Mouse (Mus musculus) cerebellum, postnatal 14 days (tissue): ENCODE measurements around the gene Tex29.
A peak's percentile ranks its signal among the peaks of the same experiment; 100 is the strongest.

Experiments used
- DNase-seq, 2 experiments: peaks; one replicate each; pipeline ENCODE4 v3.0.0; 2021; ENCODE audit warnings: mixed read lengths in 2 of 2

The Tex29 gene

GRCm38 (mm10) chr8:11840174-11840573 lies at the start of gene Tex29:
Tex29 (plus strand) TSS chr8:11840474.
- DNase-seq: no peak

GRCm38 (mm10) chr8:11794956-11795355 lies 45.3 kb upstream of the Tex29 start:
- DNase-seq: peak; percentile 75 to 76

- DNase-seq: no peak
These were observed 43.1 kb upstream of the Tex29 start for GRCm38 (mm10) chr8:11797128-11797527.

GRCm38 (mm10) chr8:11797729-11798479 lies 42.4 kb upstream of the Tex29 start:
- DNase-seq: peak; percentile 57 to 63

- DNase-seq: no peak
These were observed 41.8 kb upstream of the Tex29 start for GRCm38 (mm10) chr8:11798480-11798867.

GRCm38 (mm10) chr8:11799098-11799497 lies 41.2 kb upstream of the Tex29 start:
- no peak for DNase-seq

GRCm38 (mm10) chr8:11800481-11800880 lies 39.8 kb upstream of the Tex29 start:
- no peak for DNase-seq

GRCm38 (mm10) chr8:11801571-11801970 lies 38.7 kb upstream of the Tex29 start:
- no peak for DNase-seq

- DNase-seq: no peak
These were observed 35.4 kb upstream of the Tex29 start for GRCm38 (mm10) chr8:11804914-11805313.

GRCm38 (mm10) chr8:11806252-11806651 lies 34.0 kb upstream of the Tex29 start:
- DNase-seq: peak in 1 of 2 experiments; percentile 45

GRCm38 (mm10) chr8:11807361-11807760 lies 32.9 kb upstream of the Tex29 start:
- no peak for DNase-seq

- DNase-seq: no peak
These were observed 32.2 kb upstream of the Tex29 start for GRCm38 (mm10) chr8:11808047-11808446.

GRCm38 (mm10) chr8:11810426-11810825 lies 29.8 kb upstream of the Tex29 start:
- DNase-seq: peak in 1 of 2 experiments; percentile 42

- no peak for DNase-seq
These were observed 26.5 kb upstream of the Tex29 start for GRCm38 (mm10) chr8:11813801-11814200.

GRCm38 (mm10) chr8:11815206-11815605 lies 25.1 kb upstream of the Tex29 start:
- peak in 1 of 2 experiments; percentile 37 for DNase-seq

- DNase-seq: no peak
These were observed 20.1 kb upstream of the Tex29 start for GRCm38 (mm10) chr8:11820136-11820535.

- DNase-seq: peak; percentile 39 to 51
These were observed 19.7 kb upstream of the Tex29 start for GRCm38 (mm10) chr8:11820568-11820967.

- DNase-seq: no peak
These were observed 18.6 kb upstream of the Tex29 start for GRCm38 (mm10) chr8:11821451-11822206.

GRCm38 (mm10) chr8:11822550-11823060 lies 17.7 kb upstream of the Tex29 start:
- no peak for DNase-seq

GRCm38 (mm10) chr8:11825756-11826155 lies 14.5 kb upstream of the Tex29 start:
- no peak for DNase-seq

- DNase-seq: no peak
These were observed 13.0 kb upstream of the Tex29 start for GRCm38 (mm10) chr8:11827312-11827711.

- DNase-seq: no peak
These were observed 9.8 kb upstream of the Tex29 start for GRCm38 (mm10) chr8:11830214-11831046.

- no peak for DNase-seq
These were observed 9.1 kb upstream of the Tex29 start for GRCm38 (mm10) chr8:11831174-11831573.
